Mouse (Mus musculus) limb, embryonic 14.5 days (tissue): Measurements from ENCODE around the gene Atp5d. TPM values are rescaled to one million over a fixed set of nuclear protein-coding genes. Genes with fewer than 3 reads are reported as not detected.
A peak's percentile ranks its signal among the peaks of the same experiment; 100 is the strongest.

Experiments used
- ATAC-seq: fragments of 200-750 bp; cut with Nextera tagmentation; 2 replicates; pipeline ENCODE4 v1.8.0; 2017; ENCODE audit warnings: low read depth, moderate number of reproducible peaks, moderate TSS enrichment; ENCODE audit not compliant: low FRiP score
- DNase-seq: peaks from one replicate; pipeline ENCODE4 v3.0.0-alpha.2; 2015; ENCODE audit warnings: low spot score
- H3K27ac ChIP-seq: fragments of 300-500 bp; sonication (generic); replicated peaks from 2 replicates; pipeline ENCODE4 v1.5.1; 2014; ENCODE audit warnings: low read depth, mild to moderate bottlenecking, low read length, moderate library complexity, mixed read lengths
- H3K27me3 ChIP-seq: fragments of 300-500 bp; sonication (generic); 2 replicates; pipeline ENCODE4 v1.6.1; 2014; ENCODE audit warnings: low read length, mixed read lengths; ENCODE audit not compliant: control insufficient read depth, insufficient read depth
- H3K36me3 ChIP-seq: fragments of 300-500 bp; sonication (generic); 2 replicates; pipeline ENCODE4 v1.6.1; 2014; ENCODE audit warnings: mild to moderate bottlenecking, low read length, moderate library complexity, mixed read lengths; ENCODE audit not compliant: control insufficient read depth, insufficient read depth
- H3K4me1 ChIP-seq: fragments of 300-500 bp; sonication (generic); 2 replicates; pipeline ENCODE4 v1.6.1; 2014; ENCODE audit warnings: antibody characterized with exemption, low read length, mixed read lengths; ENCODE audit not compliant: control insufficient read depth, insufficient read depth
- H3K4me2 ChIP-seq: fragments of 300-500 bp; sonication (generic); replicated peaks from 2 replicates; pipeline ENCODE4 v1.6.1; 2014; ENCODE audit warnings: low read depth, mild to moderate bottlenecking, low read length, moderate library complexity; ENCODE audit not compliant: severe bottlenecking
- H3K4me3 ChIP-seq: fragments of 300-500 bp; sonication (generic); replicated peaks from 2 replicates; pipeline ENCODE4 v1.5.1; 2014; ENCODE audit warnings: low read length
- H3K9ac ChIP-seq: fragments of 300-500 bp; sonication (generic); 2 replicates; pipeline ENCODE4 v1.6.1; 2014; ENCODE audit warnings: mild to moderate bottlenecking, low read depth, low read length, moderate library complexity; ENCODE audit not compliant: severe bottlenecking
- H3K9me3 ChIP-seq: fragments of 300-500 bp; sonication (generic); 2 replicates; pipeline ENCODE4 v1.6.1; 2016; ENCODE audit warnings: low read length; ENCODE audit not compliant: control insufficient read depth
- POLR2A ChIP-seq: fragments of 200-500 bp; IDR thresholded peaks from 2 replicates; pipeline ENCODE4 v1.8.0; 2012; ENCODE audit warnings: inconsistent platforms, mild to moderate bottlenecking, moderate library complexity, borderline replicate concordance; ENCODE audit not compliant: insufficient read depth, insufficient read length; ENCODE audit errors: extremely low read depth
- WGBS: fragments of 180-500 bp; shearing (Covaris S2); extraction: QIAGEN DNeasy Blood & Tissue Kit; methylation state at CpG from one replicate; pipeline ENCODE4 v1.1.7; 2014; 5-methylcytosine and 5-hydroxymethylcytosine counted together
- polyA plus RNA-seq, 2 experiments: library from polyadenylated mRNA; depleted of rRNA in 1 of 2; stranded (reverse) in 1 of 2; unstranded in 1 of 2; fragments of >200 nt; fragmentation: Nextera tagmentation in 1 of 2; extraction: Ambion mirVana in 1 of 2; gene quantifications; 2 replicates each; pipeline versions ENCODE4 v1.2.1 to v1.2.3; 2012 to 2014

Gene Atp5d
- polyA plus RNA-seq, 2 experiments: 449 to 477 TPM

GRCm38 (mm10) chr10:80116927-80117691, 21.3 kb upstream of the Atp5d start:
- Histone ChIP-seq H3K27ac (0 out of 2 replicates have a peak overlapping the region, but pooled peaks have one; percentile 55), H3K36me3 (peaks cover 36% of the 10 kb centered on the region), H3K4me3 (peak overlapping the region; percentile 90), H3K9ac (peak overlapping the region; percentile 78), H3K9me3 (no peaks in the 10 kb centered on the region), H3K4me2 (peak overlapping the region; percentile 95), H3K27me3 (no peaks in the 10 kb centered on the region), H3K4me1 (peaks cover 22% of the 10 kb centered on the region)
- WGBS: 4% methylated on average over 30 of the region's 30 CpGs
- DNase-seq: no peak
- ATAC-seq: no peak
- no peak for TF ChIP-seq POLR2A

- no peak for ATAC-seq
- Histone ChIP-seq H3K4me2 (peak overlapping the region; percentile 95), H3K9ac (peak overlapping the region; percentile 78), H3K9me3 (no peaks in the 10 kb centered on the region), H3K27ac (no peak overlapping the region), H3K36me3 (peaks cover 38% of the 10 kb centered on the region), H3K27me3 (no peaks in the 10 kb centered on the region), H3K4me1 (peaks cover 22% of the 10 kb centered on the region), H3K4me3 (peak overlapping the region; percentile 90)
- DNase-seq: no peak
- 40% methylated on average over 1 of the region's 1 CpGs for WGBS
- no peak for TF ChIP-seq POLR2A
Measured at GRCm38 (mm10) chr10:80117736-80118135, 20.7 kb upstream of the Atp5d start.

- Histone ChIP-seq H3K36me3 (peaks cover 38% of the 10 kb centered on the region), H3K27ac (no peak overlapping the region), H3K9ac (peak overlapping the region; percentile 78; the same call in 1 of the 2 replicates), H3K9me3 (no peaks in the 10 kb centered on the region), H3K4me1 (peaks cover 22% of the 10 kb centered on the region), H3K4me2 (peak overlapping the region; percentile 95), H3K27me3 (no peaks in the 10 kb centered on the region), H3K4me3 (peak overlapping the region; percentile 90)
- no peak for TF ChIP-seq POLR2A
- WGBS: 79% methylated on average over 6 of the region's 6 CpGs
- DNase-seq (no peak), ATAC-seq (no peak)
Measured at GRCm38 (mm10) chr10:80118552-80118951, 19.9 kb upstream of the Atp5d start.

GRCm38 (mm10) chr10:80120146-80120545, 18.3 kb upstream of the Atp5d start:
- H3K36me3 ChIP-seq: peaks cover 47% of the 10 kb centered on the region

GRCm38 (mm10) chr10:80121639-80122038, 16.8 kb upstream of the Atp5d start:
- no peaks in the 10 kb centered on the region for H3K27me3 ChIP-seq
- 79% methylated on average over 2 of the region's 2 CpGs for WGBS
- ATAC-seq: no peak

More at GRCm38 (mm10) chr10:80120146-80120545, 18.3 kb upstream of the Atp5d start:
- no peak for TF ChIP-seq POLR2A
- Histone ChIP-seq H3K4me2 (no peak overlapping the region), H3K4me1 (peaks cover 19% of the 10 kb centered on the region), H3K9me3 (no peaks in the 10 kb centered on the region), H3K27me3 (no peaks in the 10 kb centered on the region), H3K9ac (no peak overlapping the region), H3K4me3 (no peak overlapping the region), H3K27ac (no peak overlapping the region)
- WGBS: 67% methylated on average over 2 of the region's 2 CpGs
- no peak for ATAC-seq
- no peak for DNase-seq

More at GRCm38 (mm10) chr10:80121639-80122038, 16.8 kb upstream of the Atp5d start:
- Histone ChIP-seq H3K9me3 (no peaks in the 10 kb centered on the region), H3K4me2 (no peak overlapping the region), H3K4me3 (no peak overlapping the region), H3K36me3 (peaks cover 62% of the 10 kb centered on the region), H3K9ac (no peak overlapping the region), H3K4me1 (peaks cover 19% of the 10 kb centered on the region), H3K27ac (no peak overlapping the region)
- TF ChIP-seq POLR2A: no peak
- DNase-seq: no peak
